Mouse (Mus musculus): ENCODE data around the gene Ash1l. TPM values are rescaled to one million over a fixed set of nuclear protein-coding genes. Genes with fewer than 3 reads are reported as not detected.
A peak's percentile ranks its signal among the peaks of the same experiment; 100 is the strongest.
"Not testable (repeated sequence)": the region's sequence is repeated elsewhere in the genome, so short reads cannot be mapped to it uniquely, and the experiment has no call there.

Ash1l gene
- polyA plus RNA-seq, 1 experiment from 2014 or later = 19.1 TPM

DNA sequence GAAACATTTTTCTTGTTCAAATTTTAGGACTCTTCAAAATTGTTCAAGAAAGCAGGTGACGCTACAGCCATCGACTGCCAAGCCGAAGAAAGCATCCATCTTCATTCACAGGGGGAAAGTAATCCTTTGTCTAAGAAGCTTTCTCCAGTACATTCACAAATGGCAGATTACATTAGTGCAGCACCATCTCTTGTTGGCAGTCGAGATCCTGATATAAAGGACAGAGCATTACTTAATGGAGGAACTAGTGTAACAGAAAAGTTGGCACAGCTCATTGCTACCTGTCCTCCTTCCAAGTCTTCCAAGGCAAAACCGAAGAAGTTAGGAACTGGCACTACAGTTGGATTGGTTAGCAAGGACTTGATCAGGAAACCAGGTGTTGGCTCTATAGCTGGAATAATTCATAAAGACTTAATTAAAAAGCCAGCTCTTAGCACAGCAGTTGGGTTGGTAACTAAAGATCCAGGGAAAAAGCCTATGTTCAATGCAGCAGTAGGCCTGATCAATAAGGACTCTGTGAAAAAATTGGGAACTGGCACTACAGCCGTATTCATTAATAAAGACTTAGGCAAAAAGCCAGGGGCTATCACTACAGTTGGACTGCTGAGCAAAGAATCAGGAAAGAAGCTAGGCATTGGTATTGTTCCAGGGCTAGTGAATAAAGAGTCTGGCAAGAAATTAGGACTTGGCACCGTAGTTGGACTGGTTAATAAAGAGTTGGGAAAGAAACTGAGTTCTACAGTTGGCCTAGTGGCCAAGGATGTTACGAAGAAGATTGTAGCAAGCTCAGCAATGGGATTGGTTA, 31.0 kb downstream of the Ash1l start:
- 0 out of 2 replicates have a peak overlapping the region, but pooled peaks have one; percentile 37 for H3K27ac ChIP-seq (replicated peaks)
- no peak overlapping the region for H3K4me3 ChIP-seq (replicated peaks)
- H3K36me3 ChIP-seq = peaks cover 36% of the 10 kb centered on the region
- 71% methylated on average over 8 of the region's 8 CpGs for WGBS
- peak; percentile 24; the same call in 1 of the 2 replicates for ATAC-seq (ENCODE audit: low FRiP score)
- no peaks in the 10 kb centered on the region for H3K27me3 ChIP-seq (replicated peaks)
- peaks cover 4% of the 10 kb centered on the region; the same call in 1 of the 2 replicates for H3K4me1 ChIP-seq
- H3K9ac ChIP-seq (replicated peaks) = no peak overlapping the region
- no peaks in the 10 kb centered on the region for H3K9me3 ChIP-seq (replicated peaks)
- no peak overlapping the region for H3K4me2 ChIP-seq

DNA sequence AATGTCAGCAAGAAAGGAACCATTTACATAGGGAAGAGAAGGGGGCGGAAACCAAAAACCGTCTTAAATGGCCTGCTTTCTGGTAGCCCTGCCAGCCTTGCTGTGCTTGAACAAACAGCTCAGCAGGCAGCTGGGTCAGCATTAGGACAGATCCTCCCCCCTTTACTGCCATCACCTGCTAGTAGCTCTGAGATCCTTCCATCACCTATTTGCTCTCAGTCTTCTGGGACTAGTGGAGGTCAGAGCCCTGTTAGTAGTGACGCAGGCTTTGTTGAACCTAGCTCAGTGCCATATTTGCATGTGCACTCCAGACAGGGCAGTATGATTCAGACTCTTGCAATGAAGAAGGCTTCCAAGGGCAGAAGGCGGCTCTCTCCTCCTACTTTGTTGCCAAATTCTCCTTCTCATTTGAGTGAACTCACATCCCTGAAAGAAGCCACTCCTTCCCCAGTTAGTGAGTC, 33.5 kb downstream of the Ash1l start:
- Histone ChIP-seq H3K27ac (replicated peaks) (0 out of 2 replicates have a peak overlapping the region, but pooled peaks have one; percentile 56), H3K4me3 (replicated peaks) (no peak overlapping the region), H3K4me2 (no peak overlapping the region), H3K27me3 (replicated peaks) (no peaks in the 10 kb centered on the region), H3K4me1 (peaks cover 4% of the 10 kb centered on the region; the same call in 1 of the 2 replicates), H3K9me3 (replicated peaks) (no peaks in the 10 kb centered on the region), H3K9ac (replicated peaks) (no peak overlapping the region), H3K36me3 (peaks cover 36% of the 10 kb centered on the region)
- WGBS = 18% methylated on average over 4 of the region's 4 CpGs
- ATAC-seq (ENCODE audit: low FRiP score) = peak; percentile 68

DNA sequence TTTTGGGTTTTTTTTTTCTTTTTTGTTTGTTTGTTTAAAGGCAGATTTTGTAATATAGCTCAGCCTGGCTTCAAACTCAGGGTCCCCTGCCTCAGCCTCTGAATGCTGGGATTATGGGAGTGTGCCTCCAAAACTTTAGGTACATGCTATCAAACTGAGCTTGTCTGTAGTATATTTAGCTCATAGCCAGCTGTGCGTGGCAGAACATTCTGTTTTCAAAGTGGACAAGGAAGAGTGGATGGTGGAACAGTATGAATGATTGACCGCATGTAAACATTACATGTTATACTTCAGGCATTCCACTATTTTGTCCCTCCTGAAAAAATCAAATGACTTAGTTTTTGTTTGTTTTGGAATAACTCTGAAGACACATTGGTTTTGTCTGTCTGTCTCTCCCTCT, 42.4 kb downstream of the Ash1l start:
- Histone ChIP-seq H3K9me3 (replicated peaks) (no peaks in the 10 kb centered on the region), H3K4me1 (no peaks in the 10 kb centered on the region), H3K27me3 (replicated peaks) (no peaks in the 10 kb centered on the region), H3K27ac (replicated peaks) (no peak overlapping the region), H3K36me3 (0 out of 2 replicates have a peak, but pooled peaks cover 8% of the 10 kb centered on the region), H3K9ac (replicated peaks) (no peak overlapping the region), H3K4me3 (replicated peaks) (no peak overlapping the region), H3K4me2 (no peak overlapping the region)
- 96% methylated on average over 2 of the region's 2 CpGs for WGBS
- ATAC-seq (ENCODE audit: low FRiP score) = no peak

DNA sequence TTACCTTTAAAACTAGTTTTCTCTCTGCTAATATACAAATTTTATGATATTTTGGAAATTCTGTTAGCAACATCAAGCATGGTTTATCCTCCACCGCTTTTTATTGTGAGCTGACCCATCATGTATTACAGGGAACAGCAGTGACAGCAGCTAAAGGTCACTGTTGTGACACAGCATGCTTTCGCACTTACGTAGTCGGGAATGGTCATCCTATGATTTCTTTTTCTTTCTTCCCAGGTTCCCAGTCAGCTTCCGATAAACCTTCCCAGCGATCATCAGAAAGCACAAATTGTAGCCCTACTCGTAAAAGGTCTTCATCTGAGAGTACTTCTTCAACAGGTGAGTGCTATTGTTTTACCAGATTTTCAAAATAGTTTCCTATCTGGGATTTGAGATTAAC, 51.1 kb downstream of the Ash1l start:
- no peak overlapping the region for H3K4me2 ChIP-seq
- 95% methylated on average over 7 of the region's 7 CpGs for WGBS
- H3K4me1 ChIP-seq = no peaks in the 10 kb centered on the region
- H3K9ac ChIP-seq (replicated peaks) = no peak overlapping the region
- H3K27ac ChIP-seq (replicated peaks) = no peak overlapping the region
- H3K27me3 ChIP-seq (replicated peaks) = no peaks in the 10 kb centered on the region
- peaks cover 23% of the 10 kb centered on the region for H3K36me3 ChIP-seq
- no peak for ATAC-seq (ENCODE audit: low FRiP score)
- no peaks in the 10 kb centered on the region for H3K9me3 ChIP-seq (replicated peaks)
- no peak overlapping the region for H3K4me3 ChIP-seq (replicated peaks)

DNA sequence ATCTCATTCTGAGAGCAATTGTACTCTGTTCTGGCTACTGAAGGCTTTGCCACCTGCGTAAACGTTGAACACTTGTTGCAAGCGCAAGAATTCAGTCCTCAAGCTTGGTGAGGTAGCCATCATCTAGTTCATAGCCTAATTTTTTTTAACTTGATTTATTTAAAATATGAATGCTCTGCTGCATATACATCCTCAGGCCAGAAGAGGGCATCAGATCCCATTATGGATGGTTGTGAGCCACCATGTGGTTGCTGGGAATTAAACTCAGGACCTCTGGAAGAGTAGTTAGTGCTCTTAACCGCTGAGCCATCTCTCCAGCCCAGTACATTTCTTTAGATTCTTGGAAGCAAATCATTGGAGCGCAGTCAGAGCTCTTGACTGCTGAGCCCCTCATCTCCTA, 80.5 kb downstream of the Ash1l start:
- ATAC-seq (ENCODE audit: low FRiP score); H3K9ac ChIP-seq (replicated peaks); H3K4me3 ChIP-seq (replicated peaks); H3K4me1 ChIP-seq; H3K9me3 ChIP-seq (replicated peaks); H3K27me3 ChIP-seq (replicated peaks); H3K4me2 ChIP-seq; H3K27ac ChIP-seq (replicated peaks): not testable (repeated sequence)
- WGBS = 97% methylated on average over 5 of the region's 5 CpGs
- peaks cover 60% of the 10 kb centered on the region for H3K36me3 ChIP-seq

DNA sequence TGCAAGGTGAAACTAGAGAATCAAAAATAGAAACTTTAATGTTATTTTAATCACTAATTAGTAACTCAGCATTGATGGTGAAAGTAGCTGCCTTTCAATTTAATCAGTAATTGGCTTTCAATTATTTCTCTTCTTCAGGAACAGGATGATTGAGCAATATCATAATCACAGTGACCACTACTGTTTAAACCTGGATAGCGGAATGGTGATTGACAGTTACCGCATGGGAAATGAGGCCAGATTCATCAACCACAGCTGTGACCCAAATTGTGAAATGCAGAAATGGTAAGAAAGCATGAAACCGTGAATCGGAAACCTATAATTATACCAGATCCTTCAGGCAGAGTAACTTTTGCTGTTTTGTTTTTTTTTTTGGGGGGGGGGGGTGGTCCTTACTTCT, 92.9 kb downstream of the Ash1l start:
- H3K27me3 ChIP-seq (replicated peaks) = no peaks in the 10 kb centered on the region
- H3K9ac ChIP-seq (replicated peaks) = no peak overlapping the region
- H3K4me2 ChIP-seq = no peak overlapping the region
- no peak overlapping the region for H3K27ac ChIP-seq (replicated peaks)
- no peak for ATAC-seq (ENCODE audit: low FRiP score)
- no peaks in the 10 kb centered on the region for H3K4me1 ChIP-seq
- no peaks in the 10 kb centered on the region for H3K9me3 ChIP-seq (replicated peaks)
- H3K36me3 ChIP-seq = peaks cover 66% of the 10 kb centered on the region
- 94% methylated on average over 4 of the region's 4 CpGs for WGBS
- no peak overlapping the region for H3K4me3 ChIP-seq (replicated peaks)

DNA sequence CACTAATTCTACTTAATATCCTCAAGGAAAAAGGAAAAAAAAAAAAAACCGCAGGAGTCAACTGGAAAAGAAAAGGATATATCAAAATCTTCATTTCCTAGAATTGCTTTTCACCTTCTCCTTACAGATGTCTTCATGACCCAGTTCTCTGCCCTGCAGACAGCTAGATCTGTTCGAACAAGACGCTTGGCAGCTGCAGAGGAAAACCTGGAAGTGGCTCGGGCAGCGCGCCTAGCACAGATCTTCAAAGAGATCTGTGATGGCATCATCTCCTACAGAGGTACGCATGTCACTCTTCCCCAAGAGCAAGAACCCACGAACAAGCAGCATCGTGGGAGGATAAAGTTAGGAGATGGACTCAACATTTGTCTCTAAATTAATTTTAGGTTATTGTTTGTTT, 107.9 kb downstream of the Ash1l start:
- WGBS = 95% methylated on average over 9 of the region's 9 CpGs
- Histone ChIP-seq H3K27ac (replicated peaks) (no peak overlapping the region), H3K27me3 (replicated peaks) (no peaks in the 10 kb centered on the region), H3K4me2 (no peak overlapping the region), H3K9ac (replicated peaks) (no peak overlapping the region), H3K36me3 (peaks cover 84% of the 10 kb centered on the region), H3K4me3 (replicated peaks) (no peak overlapping the region), H3K9me3 (replicated peaks) (no peaks in the 10 kb centered on the region), H3K4me1 (no peaks in the 10 kb centered on the region)
- ATAC-seq (ENCODE audit: low FRiP score) = no peak

DNA sequence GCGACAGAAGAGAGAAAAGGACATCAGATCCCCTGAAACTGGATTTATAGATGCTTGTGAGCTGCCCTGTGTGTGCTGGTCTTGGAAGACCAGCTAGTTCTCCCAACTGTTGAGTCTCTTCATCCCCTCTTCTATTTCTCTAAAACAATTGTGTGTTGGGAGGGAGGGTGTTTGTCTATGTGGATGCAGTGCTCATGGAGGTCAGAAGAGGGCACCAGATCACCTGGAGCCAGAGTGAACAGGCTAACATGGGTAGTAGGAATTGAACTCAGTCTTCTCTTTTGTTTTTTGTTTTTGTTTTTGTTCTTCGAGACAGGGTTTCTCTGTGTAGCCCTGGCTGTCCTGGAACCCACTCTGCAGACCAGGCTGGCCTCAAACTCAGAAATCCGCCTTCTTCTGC, 108.4 kb downstream of the Ash1l start:
- no peak overlapping the region for H3K9ac ChIP-seq (replicated peaks)
- ATAC-seq (ENCODE audit: low FRiP score) = no peak
- 82% methylated on average over 3 of the region's 3 CpGs for WGBS
- no peaks in the 10 kb centered on the region for H3K4me1 ChIP-seq
- no peaks in the 10 kb centered on the region for H3K27me3 ChIP-seq (replicated peaks)
- H3K36me3 ChIP-seq = peaks cover 87% of the 10 kb centered on the region
- no peak overlapping the region for H3K27ac ChIP-seq (replicated peaks)
- no peak overlapping the region for H3K4me2 ChIP-seq
- no peaks in the 10 kb centered on the region for H3K9me3 ChIP-seq (replicated peaks)
- no peak overlapping the region for H3K4me3 ChIP-seq (replicated peaks)

DNA sequence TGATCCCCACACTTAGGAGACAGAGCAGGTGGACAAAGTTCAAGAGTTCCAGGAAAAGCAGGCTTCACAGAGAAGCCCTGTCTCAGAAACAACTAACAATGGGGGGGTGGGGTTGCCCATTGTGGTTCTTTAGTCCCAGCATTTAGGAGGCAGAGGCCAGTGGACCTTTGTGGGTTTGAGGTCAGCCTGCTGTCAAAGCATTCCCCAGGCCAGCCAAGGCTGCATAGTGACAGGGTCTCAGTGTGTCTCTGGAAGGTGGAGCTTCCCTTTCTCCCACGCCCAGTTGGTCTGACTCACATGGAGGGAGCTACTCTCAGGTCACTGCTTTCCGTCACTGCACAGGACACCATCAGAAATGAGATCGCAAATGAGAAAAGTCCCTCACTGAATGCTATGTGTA, 111.3 kb downstream of the Ash1l start:
- H3K27ac ChIP-seq (replicated peaks) = no peak overlapping the region
- H3K4me3 ChIP-seq (replicated peaks) = no peak overlapping the region
- no peak overlapping the region for H3K9ac ChIP-seq (replicated peaks)
- H3K9me3 ChIP-seq (replicated peaks) = no peaks in the 10 kb centered on the region
- no peak for ATAC-seq (ENCODE audit: low FRiP score)
- WGBS = 38% methylated on average over 3 of the region's 3 CpGs
- H3K36me3 ChIP-seq = peaks cover 87% of the 10 kb centered on the region
- no peaks in the 10 kb centered on the region for H3K27me3 ChIP-seq (replicated peaks)
- no peak overlapping the region for H3K4me2 ChIP-seq
- H3K4me1 ChIP-seq = no peaks in the 10 kb centered on the region

DNA sequence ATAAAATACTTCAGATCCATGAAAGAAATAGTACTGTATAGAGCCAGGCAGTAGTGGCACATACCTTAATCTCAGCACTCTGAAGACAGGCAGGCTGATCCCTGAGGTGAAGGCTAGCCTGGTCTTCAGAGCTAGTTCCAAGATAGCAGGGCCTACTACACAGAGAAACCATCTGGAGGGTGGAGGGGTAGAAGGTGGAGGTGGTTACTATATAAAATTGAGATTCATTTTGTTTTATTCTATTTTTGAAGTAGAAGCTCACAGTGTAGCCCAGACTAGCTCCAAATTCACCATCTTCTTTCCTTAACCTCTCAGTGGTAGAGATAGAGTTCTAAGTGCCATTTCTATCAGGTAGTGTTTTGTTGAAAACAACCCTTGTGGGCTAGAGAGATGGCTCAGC, 116.8 kb downstream of the Ash1l start:
- Histone ChIP-seq H3K27me3 (replicated peaks) (no peaks in the 10 kb centered on the region), H3K9ac (replicated peaks) (no peak overlapping the region), H3K4me3 (replicated peaks) (no peak overlapping the region), H3K4me1 (no peaks in the 10 kb centered on the region), H3K36me3 (peaks cover 89% of the 10 kb centered on the region), H3K27ac (replicated peaks) (no peak overlapping the region), H3K4me2 (no peak overlapping the region), H3K9me3 (replicated peaks) (no peaks in the 10 kb centered on the region)
- ATAC-seq (ENCODE audit: low FRiP score) = no peak

DNA sequence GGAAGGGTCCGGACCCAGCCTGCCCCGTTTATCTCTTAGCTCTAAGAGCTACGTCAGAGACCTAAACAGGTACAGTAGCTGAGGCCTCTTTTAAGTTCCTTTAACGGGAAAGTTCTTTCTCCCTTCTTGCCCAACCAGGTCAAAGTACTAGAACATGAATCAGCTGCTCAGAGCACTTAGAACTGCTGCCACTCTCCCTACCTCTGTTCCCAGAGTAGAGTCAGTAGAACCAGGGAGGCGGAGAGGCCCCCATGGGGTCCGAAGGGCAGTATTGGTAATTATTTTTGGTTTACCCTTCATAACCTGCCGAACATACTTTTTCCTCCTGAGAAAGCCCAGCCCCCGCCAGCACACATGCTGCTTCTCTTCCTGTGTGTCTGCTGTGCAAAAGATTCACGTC, 127.0 kb downstream of the Ash1l start:
- WGBS = 90% methylated on average over 9 of the region's 9 CpGs
- no peaks in the 10 kb centered on the region for H3K4me1 ChIP-seq
- H3K27me3 ChIP-seq (replicated peaks) = no peaks in the 10 kb centered on the region
- no peak overlapping the region for H3K4me3 ChIP-seq (replicated peaks)
- H3K9me3 ChIP-seq (replicated peaks) = no peaks in the 10 kb centered on the region
- no peak overlapping the region for H3K4me2 ChIP-seq
- H3K27ac ChIP-seq (replicated peaks) = no peak overlapping the region
- no peak for ATAC-seq (ENCODE audit: low FRiP score)
- H3K36me3 ChIP-seq = peaks cover 71% of the 10 kb centered on the region
- no peak overlapping the region for H3K9ac ChIP-seq (replicated peaks)

DNA sequence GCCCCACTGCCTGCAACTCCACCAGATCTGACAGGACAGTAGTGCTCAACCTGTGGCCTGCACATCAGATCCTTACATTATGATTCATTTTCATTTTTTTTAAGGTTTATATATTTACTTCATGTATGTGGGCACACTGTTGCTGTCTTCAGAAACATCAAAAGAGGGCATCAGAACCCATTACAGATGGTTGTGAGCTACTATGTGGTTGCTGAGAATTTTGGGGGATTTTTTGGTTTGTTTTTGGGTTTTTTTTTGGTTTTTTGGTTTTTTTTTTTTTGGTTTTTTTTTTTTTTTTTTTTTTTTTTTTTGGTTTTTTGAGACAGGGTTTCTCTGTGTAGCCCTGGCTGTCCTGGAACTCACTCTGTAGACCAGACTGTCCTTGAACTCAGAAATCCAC, 131.9 kb downstream of the Ash1l start:
- not testable (repeated sequence) for H3K4me2 ChIP-seq

More for the DNA sequence above, 131.9 kb downstream of the Ash1l start:
- H3K9ac ChIP-seq (replicated peaks); H3K27me3 ChIP-seq (replicated peaks); H3K4me1 ChIP-seq; H3K9me3 ChIP-seq (replicated peaks); H3K4me3 ChIP-seq (replicated peaks); H3K27ac ChIP-seq (replicated peaks); ATAC-seq (ENCODE audit: low FRiP score): not testable (repeated sequence)
- peaks cover 62% of the 10 kb centered on the region for H3K36me3 ChIP-seq

Measured in neural tube, embryonic 15.5 days (tissue).